Mouse (Mus musculus) heart, adult 9 months (tissue): ENCODE data around the gene Vwa3b.
A peak's percentile ranks its signal among the peaks of the same experiment; 100 is the strongest.
"Not testable (repeated sequence)": the region's sequence is repeated elsewhere in the genome, so short reads cannot be mapped to it uniquely, and the experiment has no call there.

Source experiments
- DNase-seq, 2 experiments: peaks; one replicate each; pipeline ENCODE4 v3.0.0; 2022; ENCODE audit warnings: low spot score in 2 of 2

Vwa3b gene

GRCm38 (mm10) chr1:37025962-37026686, at the start of gene Vwa3b:
Gene Vwa3b, plus strand, starts transcription at chr1:37026596.
- no peak for DNase-seq

GRCm38 (mm10) chr1:36976770-36977169, 49.6 kb upstream of the Vwa3b start:
- DNase-seq, result no peak

GRCm38 (mm10) chr1:36982191-36982961, 44.0 kb upstream of the Vwa3b start:
- no peak for DNase-seq

GRCm38 (mm10) chr1:36983754-36984153, 42.6 kb upstream of the Vwa3b start:
- no peak for DNase-seq

GRCm38 (mm10) chr1:36984406-36984805, 42.0 kb upstream of the Vwa3b start:
- DNase-seq, result no peak

GRCm38 (mm10) chr1:36985896-36986295, 40.5 kb upstream of the Vwa3b start:
- DNase-seq, result no peak

GRCm38 (mm10) chr1:36986396-36987160, 39.8 kb upstream of the Vwa3b start:
- DNase-seq, result no peak

GRCm38 (mm10) chr1:36987172-36988148, 38.9 kb upstream of the Vwa3b start:
- no peak for DNase-seq

GRCm38 (mm10) chr1:36988161-36988560, 38.2 kb upstream of the Vwa3b start:
- DNase-seq, result no peak

- DNase-seq, result no peak
Measured at GRCm38 (mm10) chr1:36988561-36988960, 37.8 kb upstream of the Vwa3b start.

- DNase-seq, result no peak
Measured at GRCm38 (mm10) chr1:36994296-36994695, 32.1 kb upstream of the Vwa3b start.

GRCm38 (mm10) chr1:36995760-36996159, 30.6 kb upstream of the Vwa3b start:
- no peak for DNase-seq

- peak; percentile 57 to 69 for DNase-seq
Measured at GRCm38 (mm10) chr1:36996561-36997213, 29.7 kb upstream of the Vwa3b start.

GRCm38 (mm10) chr1:37000307-37000706, 26.1 kb upstream of the Vwa3b start:
- peak in 1 of 2 experiments; percentile 18 for DNase-seq

- DNase-seq, result no peak
Measured at GRCm38 (mm10) chr1:37001636-37002315, 24.6 kb upstream of the Vwa3b start.

GRCm38 (mm10) chr1:37002316-37003008, 23.9 kb upstream of the Vwa3b start:
- DNase-seq, result no peak

- DNase-seq, result no peak
Measured at GRCm38 (mm10) chr1:37004533-37004932, 21.9 kb upstream of the Vwa3b start.

GRCm38 (mm10) chr1:37005036-37005435, 21.4 kb upstream of the Vwa3b start:
- DNase-seq, result no peak

- DNase-seq, result not testable (repeated sequence)
Measured at GRCm38 (mm10) chr1:37006529-37006928, 19.9 kb upstream of the Vwa3b start.
